Mouse (Mus musculus): Measurements from ENCODE around the gene Hyls1. TPM values are rescaled to one million over a fixed set of nuclear protein-coding genes. Genes with fewer than 3 reads are reported as not detected.

Hyls1 gene
- 4.1 and 5.1 TPM in 2 replicates for polyA plus RNA-seq (2012; rRNA removed)

GRCm38 (mm10) chr9:35569571-35570534 lies at the start of gene Hyls1, which contains the start of gene Pate2:
TSS of gene Hyls1 (minus strand) at chr9:35570398.
TSS of gene Pate2 (plus strand) at chr9:35570284.

GRCm38 (mm10) chr9:35611841-35612240 lies 41.6 kb upstream of the Hyls1 start, which contains the start of gene Pate4:
TSS of gene Pate4 (minus strand) at chr9:35611941.

GRCm38 (mm10) chr9:35558257-35559008 lies 11.8 kb downstream of the Hyls1 start, which contains the start of the genes Ddx25 and Pus3:
TSS of gene Ddx25 (minus strand) at chr9:35558528.
TSS of gene Pus3 (plus strand) at chr9:35558595.

GRCm38 (mm10) chr9:35518169-35518568 lies 52.0 kb downstream of the Hyls1 start, which contains the start of gene Gm1113:
TSS of gene Gm1113 (minus strand) at chr9:35518269.

Other genes starting within 250 kb of the Hyls1 start
- 0.47 and 0.93 TPM in 2 replicates for gene Cdon, start 149.3 kb downstream of the Hyls1 start, polyA plus RNA-seq (2012; rRNA removed)
- gene Gm1113, start 52.1 kb downstream of the Hyls1 start, polyA plus RNA-seq (2012; rRNA removed): not detected in 2 replicates
- 0.10 TPM in 2 replicates for gene Ddx25, start 11.9 kb downstream of the Hyls1 start, polyA plus RNA-seq (2012; rRNA removed)
- 6.8 and 7.5 TPM in 2 replicates for gene Pus3, start 11.8 kb downstream of the Hyls1 start, polyA plus RNA-seq (2012; rRNA removed)
- gene Pate2, start 114 bp downstream of the Hyls1 start, polyA plus RNA-seq (2012; rRNA removed): 0.13 and 0.18 TPM in 2 replicates
- gene Pate4, start 41.5 kb upstream of the Hyls1 start, polyA plus RNA-seq (2012; rRNA removed): not detected in 2 replicates
- gene Pate3, start 77.8 kb upstream of the Hyls1 start, polyA plus RNA-seq (2012; rRNA removed): not detected in 2 replicates
- gene Pate1, start 117.0 kb upstream of the Hyls1 start, polyA plus RNA-seq (2012; rRNA removed): not detected in 2 replicates
- gene Gm17677, start 170.7 kb upstream of the Hyls1 start, polyA plus RNA-seq (2012; rRNA removed): not detected in 2 replicates
- gene Gm17727, start 207.7 kb upstream of the Hyls1 start, polyA plus RNA-seq (2012; rRNA removed): not detected in 2 replicates
- not detected in 2 replicates for gene Gm27235, start 219.7 kb upstream of the Hyls1 start, polyA plus RNA-seq (2012; rRNA removed)
- not detected in 2 replicates for gene D730048I06Rik, start 219.7 kb upstream of the Hyls1 start, polyA plus RNA-seq (2012; rRNA removed)